Comparison of ENCODE assay signal across 27 mouse cellular contexts in genomic region chr3:54654169-54654568, GRCm38 (mm10). TPM values are rescaled to one million over a fixed set of nuclear protein-coding genes. Genes with fewer than 3 reads are reported as not detected.
DNase-seq lines count a peak whose midpoint lies in the region; ATAC-seq and TF ChIP-seq lines count a peak whose summit lies in the region.
"Had no signal": no experiment of that assay in that cellular context is flagged by ENCODE, and none has a peak within 500 bp of the region (broad histone marks: within the 10 kb centered on the region; RNA-seq: fewer than 3 reads in every experiment).

No protein-coding gene starts in this region.

- H3K4me1 ChIP-seq in heart, embryonic 10.5 days = no peaks in the 10 kb centered on the region
- H3K4me1 ChIP-seq in intestine, embryonic 14.5 days (replicated peaks; ENCODE audit: control insufficient read depth, insufficient read depth, low read length) = no peaks in the 10 kb centered on the region
- no peaks in the 10 kb centered on the region for H3K4me1 ChIP-seq in intestine, postnatal 0 days (replicated peaks; ENCODE audit: control insufficient read depth, insufficient read depth, low read length)
- no peaks in the 10 kb centered on the region; a peak in 1 of 4 replicates for H3K4me1 ChIP-seq in MEL (ENCODE audit: control insufficient read depth in 1 of 2, insufficient read depth in 2 of 2, low read length in 2 of 2)
- no peaks in the 10 kb centered on the region for H3K4me1 ChIP-seq in kidney, embryonic 15.5 days

- intact Hi-C loops in heart, postnatal 36 days (cut with DNase I) = no loop called here

- H3K79me2 ChIP-seq in MEL (ENCODE audit: control insufficient read depth, insufficient read depth, low read length, poor library complexity) = no peaks in the 10 kb centered on the region

- no peak overlapping the region for H3K9ac ChIP-seq in intestine, embryonic 14.5 days (ENCODE audit: low read length)
- H3K9ac ChIP-seq in intestine, postnatal 0 days (ENCODE audit: low read depth, low read length) = no peak overlapping the region
- no peak overlapping the region for H3K9ac ChIP-seq in MEL (ENCODE audit: control insufficient read depth, low read depth, low read length, poor library complexity, severe bottlenecking)
- no peak overlapping the region for H3K9ac ChIP-seq in kidney, embryonic 15.5 days

- 81% methylated on average over 1 of the region's 1 CpGs for WGBS in heart, embryonic 10.5 days
- WGBS in intestine, embryonic 14.5 days = 88% methylated on average over 1 of the region's 1 CpGs
- 89% methylated on average over 1 of the region's 1 CpGs for WGBS in intestine, postnatal 0 days
- 77% methylated on average over 1 of the region's 1 CpGs for WGBS in kidney, embryonic 15.5 days

- peak; percentile 41 for DNase-seq in heart, embryonic 10.5 days (ENCODE audit: low spot score)
- no peak for DNase-seq in heart, postnatal 36 days
- peak; percentile 3 for DNase-seq in intestine, embryonic 14.5 days (ENCODE audit: low spot score)
- peak; percentile 25 for DNase-seq in MEL (ENCODE audit: low read depth, low spot score)
- DNase-seq: adrenal gland, adult 2 months; adrenal gland, adult 8-10 months; adrenal gland, postnatal 10 days; adrenal gland, postnatal 14 days; adrenal gland, postnatal 25 days; adrenal gland, postnatal 36 days; B cell, adult 2 months; cerebellum, adult 11 months; cerebellum, adult 11-12 months; cerebellum, adult 18-20 months; cerebellum, adult 2 months had no signal

- TF ChIP-seq EP300 in MEL (IDR thresholded peaks at IDR 0.05; ENCODE audit: low read depth in 1 of 2, low read length in 2 of 2) = peak; percentile 50 to 65; a peak in 3 of 4 replicates

- TF ChIP-seq POLR2A in MEL (IDR thresholded peaks at IDR 0.05; ENCODE audit: control insufficient read depth in 1 of 2, insufficient read depth in 1 of 2, low read depth in 1 of 2, low read length in 2 of 2, poor library complexity in 1 of 2) = no peak

- 0 out of 2 replicates have a peak, but pooled peaks cover under 1% of the 10 kb centered on the region for H3K9me3 ChIP-seq in heart, embryonic 10.5 days
- no peaks in the 10 kb centered on the region for H3K9me3 ChIP-seq in intestine, embryonic 14.5 days (ENCODE audit: control insufficient read depth, low read length)
- H3K9me3 ChIP-seq in intestine, postnatal 0 days (ENCODE audit: control insufficient read depth) = no peaks in the 10 kb centered on the region
- no peaks in the 10 kb centered on the region for H3K9me3 ChIP-seq in MEL (replicated peaks; ENCODE audit: insufficient read depth, low read length)
- no peaks in the 10 kb centered on the region for H3K9me3 ChIP-seq in kidney, embryonic 15.5 days (replicated peaks)
- H3K9me3 ChIP-seq: G1E had no signal

- H3K4me2 ChIP-seq in intestine, embryonic 14.5 days (ENCODE audit: low read length) = no peak overlapping the region
- no peak overlapping the region for H3K4me2 ChIP-seq in intestine, postnatal 0 days (replicated peaks; ENCODE audit: low read depth)
- no peak overlapping the region for H3K4me2 ChIP-seq in kidney, embryonic 15.5 days

- no peak overlapping the region for H3K4me3 ChIP-seq in heart, embryonic 10.5 days
- no peak overlapping the region for H3K4me3 ChIP-seq in intestine, embryonic 14.5 days (ENCODE audit: low read depth, low read length)
- H3K4me3 ChIP-seq in intestine, postnatal 0 days (ENCODE audit: low read depth, low read length) = no peak overlapping the region
- no peak overlapping the region for H3K4me3 ChIP-seq in MEL (ENCODE audit: control insufficient read depth in 1 of 2, insufficient read depth in 1 of 2, low read depth in 2 of 2, low read length in 2 of 2)
- no peak overlapping the region for H3K4me3 ChIP-seq in kidney, embryonic 15.5 days (replicated peaks)

- H3K36me3 ChIP-seq in heart, embryonic 10.5 days = no peaks in the 10 kb centered on the region
- H3K36me3 ChIP-seq in intestine, embryonic 14.5 days (ENCODE audit: control insufficient read depth, insufficient read depth, low read length) = no peaks in the 10 kb centered on the region
- H3K36me3 ChIP-seq in intestine, postnatal 0 days (ENCODE audit: control insufficient read depth, insufficient read depth) = no peaks in the 10 kb centered on the region
- H3K36me3 ChIP-seq in MEL (ENCODE audit: control insufficient read depth in 1 of 2, insufficient read depth in 2 of 2, low read length in 2 of 2) = 0 out of 4 replicates have a peak, but pooled peaks cover 0 to 2% of the 10 kb centered on the region in 2 experiments
- no peaks in the 10 kb centered on the region for H3K36me3 ChIP-seq in kidney, embryonic 15.5 days
- H3K36me3 ChIP-seq: G1E had no signal

- no peak overlapping the region for H3K27ac ChIP-seq in heart, embryonic 10.5 days
- no peak overlapping the region for H3K27ac ChIP-seq in intestine, embryonic 14.5 days (ENCODE audit: low read depth)
- no peak overlapping the region for H3K27ac ChIP-seq in intestine, postnatal 0 days (ENCODE audit: low read depth, low read length)
- no peak overlapping the region for H3K27ac ChIP-seq in MEL (ENCODE audit: control insufficient read depth, low read depth, low read length)
- no peak overlapping the region for H3K27ac ChIP-seq in kidney, embryonic 15.5 days

- no peak for TF ChIP-seq RAD21 in MEL (IDR thresholded peaks at IDR 0.05; ENCODE audit: low read depth, low read length)

- no peak for TF ChIP-seq CTCF in intestine, postnatal 0 days (IDR thresholded peaks at IDR 0.05; ENCODE audit: low read depth)
- TF ChIP-seq CTCF in MEL (IDR thresholded peaks at IDR 0.05 in 2 of 3, conservative IDR thresholded peaks at IDR 0.05 in 1 of 3; ENCODE audit: control insufficient read depth in 1 of 3, insufficient read depth in 1 of 3, low read depth in 2 of 3, low read length in 3 of 3, poor library complexity in 1 of 3, severe bottlenecking in 1 of 3) = no peak

- no peak for ATAC-seq in intestine, embryonic 14.5 days (replicated peaks; ENCODE audit: low FRiP score, low TSS enrichment, low read depth)
- no peak for ATAC-seq in intestine, postnatal 0 days
- no peak for ATAC-seq in kidney, embryonic 15.5 days (replicated peaks; ENCODE audit: low FRiP score)
- ATAC-seq: activated CD4-positive, CD25-positive, alpha-beta regulatory T cell, adult 4 months; CD4-positive, CD25-positive, alpha-beta regulatory T cell, adult 4 months; Patski had no signal

- no peaks in the 10 kb centered on the region for H3K27me3 ChIP-seq in heart, embryonic 10.5 days (ENCODE audit: insufficient read depth, poor library complexity, severe bottlenecking)
- no peaks in the 10 kb centered on the region for H3K27me3 ChIP-seq in intestine, embryonic 14.5 days (replicated peaks; ENCODE audit: control insufficient read depth, insufficient read depth, low read length)
- H3K27me3 ChIP-seq in intestine, postnatal 0 days (replicated peaks; ENCODE audit: control insufficient read depth, insufficient read depth, low read length) = no peaks in the 10 kb centered on the region
- H3K27me3 ChIP-seq in MEL (ENCODE audit: control insufficient read depth in 1 of 2, insufficient read depth in 2 of 2, low read length in 2 of 2) = no peaks in the 10 kb centered on the region; a peak in 1 of 4 replicates
- H3K27me3 ChIP-seq in kidney, embryonic 15.5 days = no peaks in the 10 kb centered on the region
- H3K27me3 ChIP-seq: CH12.LX had no signal

TF ChIP-seq in MEL, 35 proteins besides CTCF, POLR2A, EP300 and RAD21:
- TF ChIP-seq TCF12 (IDR thresholded peaks at IDR 0.05; ENCODE audit: low read depth, low read length) (peak; percentile 40; the same call in 1 of the 2 replicates), SMC3 (IDR thresholded peaks at IDR 0.05; ENCODE audit: low read depth, low read length) (no peak)

RNA-seq across cellular contexts. Expression of gene Supt20, which starts 38.4 kb away (rescaled TPM):
- polyA plus RNA-seq in heart, embryonic 10.5 days (2016; fragmentation: Nextera tagmentation; extraction: Ambion mirVana) = 77.3 and 91.8 TPM in 2 replicates
- total RNA-seq in heart, postnatal 36 days (2021) = 10 to 100 TPM; 19.9 to 20.6 TPM
- polyA plus RNA-seq in intestine, embryonic 14.5 days (2014; fragmentation: Nextera tagmentation; extraction: Ambion mirVana) = 100 and 107 TPM in 2 replicates
- 27.5 and 31.5 TPM in 2 replicates for polyA plus RNA-seq in intestine, postnatal 0 days (2015; fragmentation: Nextera tagmentation; extraction: Ambion mirVana)
- total RNA-seq in MEL (2012; rRNA removed) = 31.6 and 34.8 TPM in 2 replicates
- 10 to 100 TPM in 1 of 2 experiments, not detected in 1; 66.6 TPM for polyA plus RNA-seq in MEL (2012; ENCODE audit: insufficient read depth in 1 of 2, insufficient read length in 2 of 2, low read depth in 1 of 2, low replicate concordance in 2 of 2, missing spikeins in 1 of 2)
- 109 and 115 TPM in 2 replicates for polyA plus RNA-seq in kidney, embryonic 15.5 days (2015; fragmentation: Nextera tagmentation; extraction: Ambion mirVana)

RNA-seq across cellular contexts. Expression of gene Gm21958, which starts 60.0 kb away (rescaled TPM):
- 0.63 TPM in 1 of 2 replicates, not detected in the other for polyA plus RNA-seq in heart, embryonic 10.5 days (2016; fragmentation: Nextera tagmentation; extraction: Ambion mirVana)
- total RNA-seq in heart, postnatal 36 days (2021) = not detected
- 1.5 and 2.4 TPM in 2 replicates for polyA plus RNA-seq in intestine, embryonic 14.5 days (2014; fragmentation: Nextera tagmentation; extraction: Ambion mirVana)
- not detected in 2 replicates for polyA plus RNA-seq in intestine, postnatal 0 days (2015; fragmentation: Nextera tagmentation; extraction: Ambion mirVana)
- total RNA-seq in MEL (2012; rRNA removed) = not detected in 2 replicates
- polyA plus RNA-seq in MEL (2012; ENCODE audit: insufficient read depth in 1 of 2, insufficient read length in 2 of 2, low read depth in 1 of 2, low replicate concordance in 2 of 2, missing spikeins in 1 of 2) = under 1 TPM in 1 of 2 experiments, not detected in 1; 0.45 TPM
- 1.5 TPM in 1 of 2 replicates, not detected in the other for polyA plus RNA-seq in kidney, embryonic 15.5 days (2015; fragmentation: Nextera tagmentation; extraction: Ambion mirVana)
- total RNA-seq: adrenal gland, adult 18-20 months; adrenal gland, adult 2 months; adrenal gland, adult 8-10 months; adrenal gland, postnatal 10 days; adrenal gland, postnatal 14 days; adrenal gland, postnatal 25 days; adrenal gland, postnatal 36 days; adrenal gland, postnatal 4 days; CH12.LX; ES-E14; G1E had no signal
- polyA plus RNA-seq: adrenal gland, adult 2 months; brain, embryonic 14.5 days; C2C12; cerebellum, adult 2 months; G1E had no signal

Comparison
In these comparisons a context has a peak if more than half of its experiments do, and no peak if none do; other contexts are left out.
1. DNase-seq: peak in heart, embryonic 10.5 days (single experiment), intestine, embryonic 14.5 days (single experiment) and MEL (single experiment); none in heart, postnatal 36 days (0 of 2).